Mouse (Mus musculus) heart, adult 2 months (tissue): ENCODE data around the gene Cald1.

Experiments used
- CTCF ChIP-seq: fragments of 200-600 bp; IDR thresholded peaks from 2 replicates; pipeline ENCODE4 v1.8.1; 2022; ENCODE audit warnings: antibody characterized with exemption, mild to moderate bottlenecking, moderate library complexity
- EP300 ChIP-seq: fragments of 200-500 bp; IDR thresholded peaks from 2 replicates; pipeline ENCODE4 v1.6.1; 2011; ENCODE audit warnings: low read depth, low read length, control low read depth; ENCODE audit not compliant: insufficient read depth
- POLR2A ChIP-seq: fragments of 200-500 bp; IDR thresholded peaks from 2 replicates; pipeline ENCODE4 v1.6.1; 2011; ENCODE audit warnings: mild to moderate bottlenecking, low read depth, low read length, control low read depth; ENCODE audit not compliant: insufficient read depth

DNA sequence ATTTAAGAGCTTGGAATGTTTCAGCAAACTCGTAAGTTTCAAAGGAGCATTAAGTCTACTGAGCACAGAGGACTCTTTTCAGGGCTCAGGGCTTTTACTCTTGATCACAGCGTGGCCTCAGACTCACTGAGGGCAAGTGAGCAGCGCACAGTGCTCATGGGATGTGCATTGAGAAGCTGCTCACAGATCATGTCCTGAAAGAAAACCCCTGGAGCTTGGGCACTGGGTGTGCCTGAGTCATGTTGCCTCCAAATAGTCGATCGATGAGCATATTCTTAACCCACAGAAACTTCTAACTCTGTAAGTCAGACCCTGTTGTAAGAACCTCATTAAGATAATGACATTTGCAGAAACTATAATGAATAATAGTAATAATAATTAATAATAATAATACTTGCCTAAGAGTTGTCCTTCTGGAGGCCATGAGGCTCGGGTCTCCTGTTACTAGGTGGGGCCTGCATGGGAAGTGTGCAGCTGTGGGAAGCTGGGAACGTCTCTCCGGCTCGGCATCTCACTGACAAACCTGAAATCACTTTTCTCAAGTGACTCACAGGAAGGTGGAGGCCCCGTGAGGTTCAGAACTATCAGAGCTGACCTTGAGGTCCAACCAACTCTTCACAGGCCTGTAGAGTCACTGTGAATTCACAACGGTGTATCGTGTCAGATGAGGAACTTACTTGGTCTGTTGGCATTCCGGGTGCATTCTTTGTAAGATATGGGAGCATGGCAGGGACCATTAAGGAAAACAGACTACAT is 136.8 kb downstream of the Cald1 start:
- TF ChIP-seq POLR2A, result no peak
- no peak for TF ChIP-seq CTCF
- no peak for TF ChIP-seq EP300
